Mouse (Mus musculus) stomach, postnatal 0 days (tissue): ENCODE data around the gene Cacna1a.

Source experiments
- CTCF ChIP-seq: IDR thresholded peaks from 2 replicates; pipeline ENCODE4 v1.5.1; 2016; ENCODE audit warnings: antibody characterized with exemption, low read depth, mild to moderate bottlenecking, moderate library complexity
- EP300 ChIP-seq: optimal IDR thresholded peaks from 2 replicates; pipeline ENCODE3; 2016; ENCODE audit warnings: antibody characterized with exemption

DNA sequence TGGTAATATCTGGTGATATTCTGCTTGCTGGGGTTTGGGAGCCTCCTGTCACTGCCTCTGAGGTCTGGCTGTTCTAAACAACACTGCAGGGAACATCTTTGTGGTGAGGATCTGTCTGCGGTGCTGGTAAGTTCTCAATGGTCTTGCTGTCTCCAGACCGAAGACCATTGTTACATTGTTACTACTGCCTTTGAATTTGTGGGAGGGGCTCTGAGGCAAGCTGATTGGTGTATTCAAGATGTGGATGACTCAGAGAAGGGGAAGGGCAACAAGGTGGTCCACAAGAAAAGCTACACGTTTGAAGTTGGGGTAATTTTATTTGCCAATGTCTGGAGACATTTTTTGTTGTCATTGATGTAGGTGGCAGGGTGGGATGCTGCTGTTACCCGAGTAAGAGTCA, 40.8 kb downstream of the Cacna1a start:
- TF ChIP-seq EP300 (no peak), CTCF (no peak)
